In genomic region chr10:109921368-109921767, GRCm38 (mm10) we compare ENCODE assay signal across 9 mouse cellular contexts.
A peak's percentile ranks its signal among the peaks of the same experiment; 100 is the strongest.
DNase-seq lines count a peak whose midpoint lies in the region; ATAC-seq lines count a peak whose summit lies in the region.
"Had no signal": no experiment of that assay in that cellular context is flagged by ENCODE, and none has a peak within 500 bp of the region (broad histone marks: within the 10 kb centered on the region; RNA-seq: fewer than 3 reads in every experiment).

No protein-coding gene starts in this region.

- peak overlapping the region; percentile 27; the same call in 1 of the 2 replicates for H3K4me2 ChIP-seq in hindbrain, embryonic 13.5 days
- peak overlapping the region; percentile 54 for H3K4me2 ChIP-seq in embryonic facial prominence, embryonic 14.5 days (ENCODE audit: low read depth, low read length)
- H3K4me2 ChIP-seq in midbrain, embryonic 13.5 days (replicated peaks), result peak overlapping the region; percentile 26; the same call in 1 of the 2 replicates

- no peaks in the 10 kb centered on the region for H3K27me3 ChIP-seq in hindbrain, embryonic 13.5 days
- no peaks in the 10 kb centered on the region for H3K27me3 ChIP-seq in hindbrain, embryonic 10.5 days (ENCODE audit: insufficient read depth, poor library complexity, severe bottlenecking)
- H3K27me3 ChIP-seq in embryonic facial prominence, embryonic 14.5 days (replicated peaks; ENCODE audit: control insufficient read depth, insufficient read depth, low read length), result no peaks in the 10 kb centered on the region
- no peaks in the 10 kb centered on the region for H3K27me3 ChIP-seq in midbrain, embryonic 13.5 days

- H3K4me1 ChIP-seq in hindbrain, embryonic 13.5 days (replicated peaks), result peaks cover 11% of the 10 kb centered on the region
- peaks cover 5% of the 10 kb centered on the region; the same call in 1 of the 2 replicates for H3K4me1 ChIP-seq in hindbrain, embryonic 10.5 days (replicated peaks)
- H3K4me1 ChIP-seq in embryonic facial prominence, embryonic 14.5 days (ENCODE audit: control insufficient read depth, insufficient read depth, low read length), result peaks cover 5% of the 10 kb centered on the region
- H3K4me1 ChIP-seq in midbrain, embryonic 13.5 days (replicated peaks), result peaks cover 12% of the 10 kb centered on the region

- no peaks in the 10 kb centered on the region for H3K36me3 ChIP-seq in hindbrain, embryonic 13.5 days
- no peaks in the 10 kb centered on the region for H3K36me3 ChIP-seq in hindbrain, embryonic 10.5 days
- H3K36me3 ChIP-seq in embryonic facial prominence, embryonic 14.5 days (ENCODE audit: control insufficient read depth, insufficient read depth, low read length), result no peaks in the 10 kb centered on the region
- H3K36me3 ChIP-seq in midbrain, embryonic 13.5 days, result no peaks in the 10 kb centered on the region

- no peaks in the 10 kb centered on the region for H3K9me3 ChIP-seq in hindbrain, embryonic 13.5 days
- no peaks in the 10 kb centered on the region for H3K9me3 ChIP-seq in hindbrain, embryonic 10.5 days
- no peaks in the 10 kb centered on the region for H3K9me3 ChIP-seq in embryonic facial prominence, embryonic 14.5 days (ENCODE audit: control insufficient read depth, low read length)
- H3K9me3 ChIP-seq in midbrain, embryonic 13.5 days, result no peaks in the 10 kb centered on the region

- no peak overlapping the region for H3K9ac ChIP-seq in hindbrain, embryonic 13.5 days
- H3K9ac ChIP-seq in embryonic facial prominence, embryonic 14.5 days (ENCODE audit: low read depth, low read length), result peak overlapping the region; percentile 42; the same call in 1 of the 2 replicates
- H3K9ac ChIP-seq in midbrain, embryonic 13.5 days (replicated peaks), result no peak overlapping the region

- ATAC-seq in hindbrain, embryonic 13.5 days (ENCODE audit: low FRiP score), result peak; percentile 53; the same call in 1 of the 2 replicates
- peak; percentile 31 for ATAC-seq in embryonic facial prominence, embryonic 14.5 days (ENCODE audit: low read depth)
- peak; percentile 56 for ATAC-seq in midbrain, embryonic 13.5 days
- ATAC-seq in activated CD4-positive, CD25-positive, alpha-beta regulatory T cell, adult 4 months, result no peak

- WGBS in hindbrain, embryonic 13.5 days, result 54% methylated on average over 11 of the region's 11 CpGs
- WGBS in hindbrain, embryonic 10.5 days, result 57% methylated on average over 11 of the region's 11 CpGs
- 25% methylated on average over 11 of the region's 11 CpGs for WGBS in embryonic facial prominence, embryonic 14.5 days
- 53% methylated on average over 11 of the region's 11 CpGs for WGBS in midbrain, embryonic 13.5 days

- no peak for DNase-seq in hindbrain, embryonic 10.5 days (ENCODE audit: low spot score)
- peak; percentile 60 for DNase-seq in embryonic facial prominence, embryonic 14.5 days (ENCODE audit: low spot score)
- peak; percentile 36 for DNase-seq in heart, postnatal 4 days
- no peak for DNase-seq in thymus, postnatal 25 days
- no peak for DNase-seq in thymus, adult 18-20 months

- no peak overlapping the region; the same call in 1 of the 2 replicates for H3K27ac ChIP-seq in hindbrain, embryonic 13.5 days
- no peak overlapping the region for H3K27ac ChIP-seq in hindbrain, embryonic 10.5 days
- 0 out of 2 replicates have a peak overlapping the region, but pooled peaks have one; percentile 12 for H3K27ac ChIP-seq in embryonic facial prominence, embryonic 14.5 days (replicated peaks; ENCODE audit: low read depth, low read length)
- H3K27ac ChIP-seq in midbrain, embryonic 13.5 days, result no peak overlapping the region

- no peak overlapping the region for H3K4me3 ChIP-seq in hindbrain, embryonic 13.5 days
- no peak overlapping the region for H3K4me3 ChIP-seq in hindbrain, embryonic 10.5 days
- peak overlapping the region; percentile 16; the same call in 1 of the 2 replicates for H3K4me3 ChIP-seq in embryonic facial prominence, embryonic 14.5 days (ENCODE audit: low read depth, low read length)
- no peak overlapping the region for H3K4me3 ChIP-seq in midbrain, embryonic 13.5 days (replicated peaks)
- H3K4me3 ChIP-seq: erythroblast, embryonic 14.5 days had no signal

Comparison
In these comparisons a context has a peak if more than half of its experiments do, and no peak if none do; other contexts are left out.
1. DNase-seq: peak in embryonic facial prominence, embryonic 14.5 days (single experiment) and heart, postnatal 4 days (single experiment); none in hindbrain, embryonic 10.5 days (single experiment), thymus, postnatal 25 days (single experiment) and thymus, adult 18-20 months (0 of 2).
2. Peak in every context shown above with its lines, with median percentiles within 50 percentile points of each other: H3K4me2 ChIP-seq.